Mouse (Mus musculus) CH12.LX (cell line): ENCODE results near the gene Clec3a. TPM values are rescaled to one million over a fixed set of nuclear protein-coding genes. Genes with fewer than 3 reads are reported as not detected.

Experiments
- DNase-seq: peaks from one replicate; pipeline ENCODE4 v3.0.0-alpha.2; 2013; ENCODE audit errors: extremely low read depth
- H3K27ac ChIP-seq: 2 replicates; pipeline ENCODE4 v1.5.1; 2012; ENCODE audit warnings: low read depth, mild to moderate bottlenecking, control low read depth, moderate library complexity; ENCODE audit not compliant: insufficient read depth
- H3K27me3 ChIP-seq: replicated peaks from 2 replicates; pipeline ENCODE3; 2012; ENCODE audit warnings: inconsistent platforms
- H3K36me3 ChIP-seq, 2 experiments: replicated peaks in 1 of 2; 2 replicates each; pipeline versions ENCODE3 to v1.6.1; 2012; ENCODE audit warnings: inconsistent platforms in 1 of 2, low read length in 1 of 2, mild to moderate bottlenecking in 1 of 2, mixed read lengths in 1 of 2, moderate library complexity in 1 of 2; ENCODE audit not compliant: control insufficient read depth in 1 of 2, insufficient read depth in 1 of 2
- H3K4me1 ChIP-seq, 2 experiments: 2 replicates each; pipeline ENCODE4 v1.6.1; 2012; ENCODE audit warnings: inconsistent platforms in 1 of 2, moderate library complexity in 1 of 2; ENCODE audit not compliant: insufficient read depth in 2 of 2, control insufficient read depth in 1 of 2
- H3K4me2 ChIP-seq: 2 replicates; pipeline ENCODE4 v1.6.1; 2012; ENCODE audit warnings: low read depth, mild to moderate bottlenecking, control low read depth; ENCODE audit not compliant: poor library complexity, insufficient read depth, severe bottlenecking
- H3K4me3 ChIP-seq, 3 experiments: fragments of 150-350 bp in 1 of 3; sonication (generic) in 1 of 3; replicated peaks in 1 of 3; 2 replicates each; pipeline versions ENCODE3 to v1.5.1; 2011 to 2012; ENCODE audit warnings: low read depth in 2 of 3, low read length in 2 of 3, mild to moderate bottlenecking in 2 of 3, moderate library complexity in 2 of 3, control low read depth in 1 of 3, improper control_type of control experiment in 1 of 3, inconsistent platforms in 1 of 3, mixed read lengths in 1 of 3; ENCODE audit not compliant: poor library complexity in 1 of 3
- H3K79me2 ChIP-seq: replicated peaks from 2 replicates; pipeline ENCODE4 v1.6.1; 2012; ENCODE audit warnings: mild to moderate bottlenecking, moderate library complexity; ENCODE audit not compliant: control insufficient read depth, poor library complexity, insufficient read depth, severe bottlenecking; ENCODE audit errors: extremely low read depth
- H3K9ac ChIP-seq: 2 replicates; pipeline ENCODE4 v1.6.1; 2012; ENCODE audit warnings: low read depth, mild to moderate bottlenecking, control low read depth, moderate library complexity; ENCODE audit not compliant: insufficient read depth
- H3K9me3 ChIP-seq: replicated peaks from 2 replicates; pipeline ENCODE3; 2012; ENCODE audit warnings: low read length, inconsistent platforms, mixed read lengths
- CHD1 ChIP-seq: IDR thresholded peaks from 2 replicates; pipeline ENCODE4 v1.6.1; 2012; ENCODE audit warnings: low read depth, low read length, improper control_type of control experiment, inconsistent platforms
- CTCF ChIP-seq, 2 experiments: IDR thresholded peaks in 1 of 2; conservative IDR thresholded peaks in 1 of 2; 2 replicates each; pipeline ENCODE4 v1.5.1; 2011 to 2012; ENCODE audit warnings: low read depth in 2 of 2, low read length in 2 of 2, improper control_type of control experiment in 1 of 2, inconsistent platforms in 1 of 2, mild to moderate bottlenecking in 1 of 2, moderate library complexity in 1 of 2
- E2F4 ChIP-seq: IDR thresholded peaks from 2 replicates; pipeline ENCODE4 v1.6.1; 2011; ENCODE audit warnings: low read depth, low read length, improper control_type of control experiment; ENCODE audit not compliant: insufficient replicate concordance
- ETS1 ChIP-seq: conservative IDR thresholded peaks from 2 replicates; pipeline ENCODE4 v1.6.1; 2012; ENCODE audit warnings: low read depth, mild to moderate bottlenecking, inconsistent platforms, low read length, improper control_type of control experiment, moderate library complexity
- JUN ChIP-seq: IDR thresholded peaks from 2 replicates; pipeline ENCODE4 v1.6.1; 2011; ENCODE audit warnings: low read depth, mild to moderate bottlenecking, low read length, improper control_type of control experiment, moderate library complexity; ENCODE audit not compliant: insufficient read depth
- MAFK ChIP-seq: IDR thresholded peaks from 2 replicates; pipeline ENCODE4 v1.6.1; 2011; ENCODE audit warnings: low read length, improper control_type of control experiment; ENCODE audit not compliant: insufficient replicate concordance
- MAX ChIP-seq: IDR thresholded peaks from 2 replicates; pipeline ENCODE4 v1.6.1; 2011; ENCODE audit warnings: low read length, improper control_type of control experiment
- MXI1 ChIP-seq: IDR thresholded peaks from 2 replicates; pipeline ENCODE4 v1.6.1; 2011; ENCODE audit warnings: mild to moderate bottlenecking, low read depth, low read length, improper control_type of control experiment
- MYC ChIP-seq: IDR thresholded peaks from 2 replicates; pipeline ENCODE4 v1.6.1; 2011; ENCODE audit warnings: low read depth, mild to moderate bottlenecking, improper control_type of control experiment, low read length
- NRF1 ChIP-seq: IDR thresholded peaks from 2 replicates; pipeline ENCODE4 v1.6.1; 2014; ENCODE audit warnings: low read depth, mild to moderate bottlenecking, inconsistent platforms, low read length, improper control_type of control experiment, moderate library complexity
- PAX5 ChIP-seq: IDR thresholded peaks from 2 replicates; pipeline ENCODE4 v1.6.1; 2012; ENCODE audit warnings: low read length, inconsistent platforms, mixed read lengths
- POLR2AphosphoS2 ChIP-seq: IDR thresholded peaks from 2 replicates; pipeline ENCODE4 v1.6.1; 2011; ENCODE audit warnings: low read depth, low read length, improper control_type of control experiment
- TBP ChIP-seq: conservative IDR thresholded peaks from 2 replicates; pipeline ENCODE4 v1.6.1; 2011; ENCODE audit warnings: low read depth, low read length, improper control_type of control experiment
- UBTF ChIP-seq: IDR thresholded peaks from 2 replicates; pipeline ENCODE4 v1.6.1; 2012; ENCODE audit warnings: low read depth, mild to moderate bottlenecking, inconsistent platforms, low read length, improper control_type of control experiment, moderate library complexity
- USF1 ChIP-seq: IDR thresholded peaks from 2 replicates; pipeline ENCODE4 v1.6.1; 2014; ENCODE audit warnings: low read depth, mild to moderate bottlenecking, inconsistent platforms, low read length, improper control_type of control experiment
- ZC3H11A ChIP-seq: IDR thresholded peaks from 2 replicates; pipeline ENCODE4 v1.6.1; 2012; ENCODE audit warnings: low read depth, mild to moderate bottlenecking, inconsistent platforms, low read length, improper control_type of control experiment
- ZKSCAN1 ChIP-seq: IDR thresholded peaks from 2 replicates; pipeline ENCODE4 v1.6.1; 2012; ENCODE audit warnings: low read depth, inconsistent platforms, low read length, improper control_type of control experiment, borderline replicate concordance
- dilution Hi-C: fragments of 300-500 bp; cut with MboI; formaldehyde crosslinking; loops from 2 replicates; pipeline ENCODE4 v1.14.3; 2020; ENCODE audit warnings: low sequenced_read_pairs; ENCODE audit not compliant: extremely low pct_unique_long_range_greater_than_20kb, extremely low pct_ligation_motif_present
- in situ Hi-C: fragments of 300-500 bp; cut with MboI; formaldehyde crosslinking; loops from 3 replicates; pipeline ENCODE4 v1.14.3; 2019; ENCODE audit warnings: low sequenced_read_pairs, low pct_ligation_motif_present, low pct_unique_long_range_greater_than_20kb, mixed read lengths
- polyA plus RNA-seq: library from polyadenylated mRNA; unstranded; fragments of >175 nt; gene quantifications from 2 replicates; pipeline ENCODE4 v1.2.1, GENCODE M21; 2012; ENCODE audit warnings: low read depth; ENCODE audit not compliant: insufficient read length
- total RNA-seq, 2 experiments: library from RNA; depleted of rRNA; stranded (reverse); fragments of 300-350 nt in 1 of 2; fragments of >200 nt in 1 of 2; gene quantifications; 2 replicates each; pipeline ENCODE4 v1.2.3; 2012 to 2014

The Clec3a gene
- total and polyA plus RNA-seq, 3 experiments: not detected

- H3K36me3 ChIP-seq: peaks cover 10 to 73% of the 10 kb centered on the region in 2 experiments
- no peaks in the 10 kb centered on the region for H3K79me2 ChIP-seq
- H3K4me3 ChIP-seq: no peak overlapping the region
- no peak overlapping the region for H3K4me2 ChIP-seq
- in situ Hi-C loops (loop anchor here (25.0 kb wide), 1 partner anchor 1982 kb away; no protein-coding TSS in a partner anchor), dilution Hi-C loops (no loop called here)
- DNase-seq: no peak
- H3K27ac ChIP-seq: no peak overlapping the region
- H3K4me1 ChIP-seq: peaks cover 0 to 11% of the 10 kb centered on the region in 2 experiments; a peak in 2 of 4 replicates
- H3K9me3 ChIP-seq: no peaks in the 10 kb centered on the region
- TF ChIP-seq MAFK (peak; percentile 85), JUN (no peak)
- no peaks in the 10 kb centered on the region for H3K27me3 ChIP-seq
- H3K9ac ChIP-seq: no peak overlapping the region
These were observed 37.4 kb downstream of the Clec3a start for GRCm38 (mm10) chr8:114455302-114455701.

DNA sequence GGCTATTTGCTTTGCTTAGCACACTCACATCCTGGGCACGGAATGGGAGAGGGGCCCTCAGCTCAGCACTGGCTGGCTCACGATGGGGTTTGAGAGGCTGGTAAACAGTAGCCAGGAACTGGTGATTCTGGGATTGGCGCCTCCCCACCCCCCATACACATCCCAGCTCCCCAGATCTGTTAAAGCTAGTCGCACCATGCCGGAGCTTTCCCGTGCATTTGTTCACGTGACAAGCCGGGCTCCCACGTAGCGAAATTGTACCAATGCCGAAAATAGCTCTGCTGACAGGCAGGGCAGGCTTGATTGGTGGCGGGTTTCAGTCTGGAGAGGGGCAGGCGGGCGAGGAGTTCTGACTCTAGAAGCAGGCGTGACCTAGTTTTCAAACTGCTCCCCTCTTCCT is 38.1 kb downstream of the Clec3a start:
- Histone ChIP-seq H3K4me3 (no peak overlapping the region), H3K27me3 (no peaks in the 10 kb centered on the region), H3K36me3 (peaks cover 8 to 71% of the 10 kb centered on the region in 2 experiments), H3K9ac (no peak overlapping the region), H3K79me2 (no peaks in the 10 kb centered on the region), H3K4me2 (no peak overlapping the region), H3K27ac (no peak overlapping the region), H3K9me3 (no peaks in the 10 kb centered on the region), H3K4me1 (peaks cover 0 to 11% of the 10 kb centered on the region in 2 experiments; a peak in 2 of 4 replicates)
- dilution Hi-C loops: no loop called here
- DNase-seq: no peak
- in situ Hi-C loops: loop anchor here (25.0 kb wide), 1 partner anchor 1981 kb away; no protein-coding TSS in a partner anchor
- TF ChIP-seq TBP: no peak
- TF ChIP-seq PAX5: no peak
- TF ChIP-seq E2F4: no peak
- no peak for TF ChIP-seq ETS1
- no peak for TF ChIP-seq UBTF
- no peak for TF ChIP-seq NRF1
- TF ChIP-seq MAFK: no peak
- TF ChIP-seq CHD1: no peak

- peaks cover 8 to 82% of the 10 kb centered on the region in 2 experiments for H3K36me3 ChIP-seq
- H3K9me3 ChIP-seq: no peaks in the 10 kb centered on the region
- in situ Hi-C loops: loop anchor here (25.0 kb wide), 1 partner anchor 1979 kb away; no protein-coding TSS in a partner anchor
- dilution Hi-C loops: no loop called here
- H3K27ac ChIP-seq: no peak overlapping the region
- no peak overlapping the region for H3K9ac ChIP-seq
- no peak for DNase-seq
- H3K79me2 ChIP-seq: no peaks in the 10 kb centered on the region
- TF ChIP-seq MXI1: no peak
- no peak for TF ChIP-seq CTCF (conservative IDR thresholded peaks at IDR 0.05 in 1 of 2, IDR thresholded peaks at IDR 0.05 in 1 of 2; ENCODE audit: low read depth in 2 of 2, low read length in 2 of 2)
- no peak for TF ChIP-seq NRF1
- TF ChIP-seq ZKSCAN1: no peak
- TF ChIP-seq PAX5: no peak
- TF ChIP-seq MAX: no peak
- TF ChIP-seq POLR2AphosphoS2: no peak
- no peak for TF ChIP-seq ZC3H11A
- no peak for TF ChIP-seq MYC
- TF ChIP-seq MAFK: no peak
- TF ChIP-seq USF1: no peak
- no peak overlapping the region for H3K4me2 ChIP-seq
- H3K4me1 ChIP-seq: no peaks in the 10 kb centered on the region; a peak in 1 of 4 replicates
- no peaks in the 10 kb centered on the region for H3K27me3 ChIP-seq
- no peak overlapping the region for H3K4me3 ChIP-seq
These were observed 40.4 kb downstream of the Clec3a start for GRCm38 (mm10) chr8:114458113-114458784.
